Mouse (Mus musculus): ENCODE data around the gene Pask.

DNA sequence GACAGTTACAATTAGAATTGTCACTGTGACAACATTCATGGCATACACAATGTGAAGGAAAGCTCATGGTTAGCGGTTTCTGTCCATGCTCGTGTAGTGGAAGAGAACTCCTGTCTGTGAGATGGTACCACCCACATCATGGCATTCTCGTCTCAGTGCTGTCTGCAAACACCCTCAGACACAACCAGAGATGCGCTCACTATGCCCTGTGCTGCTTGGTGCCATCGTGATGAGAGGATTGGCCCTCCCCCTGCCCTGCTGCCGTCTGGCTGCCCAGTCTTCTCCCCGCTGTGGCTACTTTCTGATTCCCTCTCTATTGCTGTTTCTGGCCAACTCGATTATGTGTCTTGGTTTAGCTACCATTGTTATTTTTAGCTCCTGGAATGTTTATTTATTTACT is 51.3 kb downstream of the Pask start:
- TF ChIP-seq CTCF (IDR thresholded peaks at IDR 0.05; ENCODE audit: low read depth, low read length) (no peak), POLR2A (IDR thresholded peaks at IDR 0.05; ENCODE audit: insufficient read depth, low read length) (no peak)

All from ES-Bruce4 (cell line).